In the genomic region with DNA sequence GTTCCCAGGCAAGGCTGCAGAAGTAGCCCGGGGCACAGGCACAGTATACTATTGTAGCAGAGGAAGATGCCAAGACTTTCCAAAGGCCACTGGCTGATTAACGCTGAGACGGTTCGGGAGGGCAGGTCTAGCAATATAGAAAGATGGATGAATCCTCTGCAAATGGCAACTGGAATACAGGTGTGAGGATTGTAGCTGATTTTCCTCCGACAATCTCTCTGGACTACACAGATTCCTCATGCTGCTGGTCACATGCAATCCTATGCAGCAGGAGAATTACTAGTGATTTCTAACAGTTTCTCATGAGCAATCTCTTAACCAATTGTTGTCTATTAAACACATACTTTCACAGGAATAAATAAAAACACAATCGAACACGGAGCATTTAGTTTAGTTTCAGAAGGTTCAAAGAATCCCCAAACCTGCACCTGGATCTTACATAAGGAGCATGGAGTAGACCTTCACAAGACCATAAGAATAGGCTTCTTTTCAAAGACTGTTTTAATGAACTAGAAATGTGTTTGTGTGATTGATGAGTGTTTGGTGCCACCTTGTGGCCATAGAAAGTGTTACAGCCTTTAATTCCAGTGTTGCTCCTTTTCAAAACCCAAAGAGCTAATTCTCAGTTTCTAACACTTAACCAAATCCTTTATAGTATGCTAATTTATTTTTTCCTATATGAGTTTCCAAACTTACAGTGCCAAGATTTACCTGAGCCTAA, we compare ENCODE assay signal across 9 mouse cellular contexts.
DNase-seq lines count a peak whose midpoint lies in the region; ATAC-seq and TF ChIP-seq lines count a peak whose summit lies in the region.
"Had no signal": no experiment of that assay in that cellular context is flagged by ENCODE, and none has a peak within 500 bp of the region (broad histone marks: within the 10 kb centered on the region; RNA-seq: fewer than 3 reads in every experiment).

No protein-coding gene starts in this region.

- no peak overlapping the region for H3K4me2 ChIP-seq in heart, embryonic 12.5 days
- H3K4me2 ChIP-seq in midbrain, embryonic 14.5 days (ENCODE audit: low read length), result no peak overlapping the region
- H3K4me2 ChIP-seq: lung, embryonic 15.5 days had no signal

- no peak overlapping the region for H3K27ac ChIP-seq in heart, embryonic 12.5 days (ENCODE audit: poor library complexity, severe bottlenecking)
- no peak overlapping the region for H3K27ac ChIP-seq in ES-E14 (ENCODE audit: insufficient read depth, low read depth, low read length, poor library complexity, severe bottlenecking)
- no peak overlapping the region for H3K27ac ChIP-seq in midbrain, embryonic 14.5 days (replicated peaks; ENCODE audit: low read depth, low read length)
- H3K27ac ChIP-seq: lung, embryonic 15.5 days had no signal

- H3K9ac ChIP-seq in heart, embryonic 12.5 days, result no peak overlapping the region
- H3K9ac ChIP-seq in ES-E14 (ENCODE audit: insufficient read depth, low read depth, low read length, poor library complexity, severe bottlenecking), result no peak overlapping the region
- H3K9ac ChIP-seq in midbrain, embryonic 14.5 days (replicated peaks; ENCODE audit: low read length), result no peak overlapping the region
- H3K9ac ChIP-seq: lung, embryonic 15.5 days had no signal

- no peaks in the 10 kb centered on the region for H3K36me3 ChIP-seq in heart, embryonic 12.5 days
- no peaks in the 10 kb centered on the region for H3K36me3 ChIP-seq in ES-E14 (ENCODE audit: control insufficient read depth, insufficient read depth, low read length, poor library complexity, severe bottlenecking)
- no peaks in the 10 kb centered on the region for H3K36me3 ChIP-seq in midbrain, embryonic 14.5 days (ENCODE audit: control insufficient read depth, insufficient read depth, low read length)
- H3K36me3 ChIP-seq: lung, embryonic 15.5 days had no signal

- peak; percentile 18 to 39 for DNase-seq in heart, postnatal 14 days
- DNase-seq in ES-E14 (ENCODE audit: low read depth, low spot score), result peak; percentile 59
- peak; percentile 10 for DNase-seq in cerebellum, adult 9-11 months
- DNase-seq in frontal cortex, postnatal 14 days (ENCODE audit: low spot score in 2 of 2), result peak; percentile 31 to 64
- peak; percentile 51 to 72 for DNase-seq in layer of hippocampus, postnatal 25 days (ENCODE audit: extremely low spot score in 1 of 2, low spot score in 1 of 2)
- peak; percentile 85 for DNase-seq in midbrain, embryonic 14.5 days
- DNase-seq in ovary, adult 18-20 months (ENCODE audit: low spot score), result no peak

- in situ Hi-C loops in ES-E14 (cut with MboI; ENCODE audit: low sequenced_read_pairs in 2 of 2, unreplicated experiment in 2 of 2), result loop anchor here (10.0 to 25.0 kb wide), 2 partner anchors 201 to 209 kb away; no protein-coding TSS in a partner anchor

- H3K27me3 ChIP-seq in heart, embryonic 12.5 days (replicated peaks), result no peaks in the 10 kb centered on the region
- H3K27me3 ChIP-seq in midbrain, embryonic 14.5 days (ENCODE audit: control insufficient read depth, insufficient read depth, low read length), result no peaks in the 10 kb centered on the region
- H3K27me3 ChIP-seq: lung, embryonic 15.5 days had no signal

- no peak overlapping the region for H3K4me3 ChIP-seq in heart, embryonic 12.5 days
- H3K4me3 ChIP-seq in ES-E14 (ENCODE audit: insufficient read depth in 1 of 2, low read depth in 1 of 2, low read length in 2 of 2, poor library complexity in 1 of 2, severe bottlenecking in 1 of 2), result no peak overlapping the region
- H3K4me3 ChIP-seq in midbrain, embryonic 14.5 days (replicated peaks; ENCODE audit: low read depth, low read length), result no peak overlapping the region
- H3K4me3 ChIP-seq: lung, embryonic 15.5 days had no signal

- H3K9me3 ChIP-seq in heart, embryonic 12.5 days (replicated peaks), result no peaks in the 10 kb centered on the region
- no peaks in the 10 kb centered on the region for H3K9me3 ChIP-seq in ES-E14 (ENCODE audit: control insufficient read depth, insufficient read depth, low read depth, low read length)
- no peaks in the 10 kb centered on the region for H3K9me3 ChIP-seq in midbrain, embryonic 14.5 days (ENCODE audit: control insufficient read depth, low read length)
- H3K9me3 ChIP-seq: lung, embryonic 15.5 days had no signal

- ATAC-seq in heart, embryonic 12.5 days (ENCODE audit: insufficient number of reproducible peaks, low FRiP score), result no peak
- ATAC-seq in midbrain, embryonic 14.5 days (ENCODE audit: low FRiP score, low TSS enrichment), result no peak

- 63% methylated on average over 7 of the region's 7 CpGs for WGBS in heart, embryonic 12.5 days
- WGBS in midbrain, embryonic 14.5 days, result 71% methylated on average over 7 of the region's 7 CpGs

- no peaks in the 10 kb centered on the region for H3K4me1 ChIP-seq in heart, embryonic 12.5 days (replicated peaks)
- no peaks in the 10 kb centered on the region for H3K4me1 ChIP-seq in ES-E14 (ENCODE audit: control insufficient read depth in 2 of 2, insufficient read depth in 2 of 2, low read length in 2 of 2, poor library complexity in 1 of 2)
- H3K4me1 ChIP-seq in midbrain, embryonic 14.5 days (ENCODE audit: control insufficient read depth, insufficient read depth, low read length), result no peaks in the 10 kb centered on the region
- H3K4me1 ChIP-seq: lung, embryonic 15.5 days had no signal

- intact Hi-C loops in heart, postnatal 14 days (cut with DNase I), result loop anchor here (5.0 kb wide), 2 partner anchors 201 to 1306 kb away; partner anchors contain the start of gene Tfap2b

TF ChIP-seq in ES-E14, 5 proteins besides CTCF, POLR2A, EP300 and RAD21:
- TF ChIP-seq ZC3H11A (IDR thresholded peaks at IDR 0.05; ENCODE audit: borderline replicate concordance, low read depth, low read length) (peak; percentile 49; the same call in 1 of the 2 replicates), HCFC1 (IDR thresholded peaks at IDR 0.05; ENCODE audit: borderline replicate concordance, insufficient read depth, low read length) (no peak)
TF ChIP-seq in ES-E14: peak in this region for 1.
